Mouse (Mus musculus): ENCODE measurements around the gene Bri3.

- TF ChIP-seq CTCF (conservative IDR thresholded peaks at IDR 0.05; ENCODE audit: insufficient read depth, insufficient read length, low read depth, low read length) (no peak), POLR2A (IDR thresholded peaks at IDR 0.05; ENCODE audit: low read depth, low read length) (no peak)
These were observed 78.5 kb downstream of the Bri3 start for GRCm38 (mm10) chr5:144322717-144323116.
